Mouse (Mus musculus) left cerebral cortex, adult 18-20 months (tissue): Measurements from ENCODE around the gene Lama5. TPM values are rescaled to one million over a fixed set of nuclear protein-coding genes. Genes with fewer than 3 reads are reported as not detected.

Source experiments
- DNase-seq, 2 experiments: peaks; one replicate each; pipeline ENCODE4 v3.0.0; 2021 to 2022; ENCODE audit warnings: low spot score in 2 of 2, mixed read lengths in 1 of 2
- total RNA-seq, 2 experiments: library from RNA; stranded (reverse); gene quantifications; 2 replicates each; pipeline ENCODE4 v1.2.3; 2021

The Lama5 gene
- total RNA-seq, 2 experiments from 2014 or later, result 8.2 to 11.2 TPM

DNA sequence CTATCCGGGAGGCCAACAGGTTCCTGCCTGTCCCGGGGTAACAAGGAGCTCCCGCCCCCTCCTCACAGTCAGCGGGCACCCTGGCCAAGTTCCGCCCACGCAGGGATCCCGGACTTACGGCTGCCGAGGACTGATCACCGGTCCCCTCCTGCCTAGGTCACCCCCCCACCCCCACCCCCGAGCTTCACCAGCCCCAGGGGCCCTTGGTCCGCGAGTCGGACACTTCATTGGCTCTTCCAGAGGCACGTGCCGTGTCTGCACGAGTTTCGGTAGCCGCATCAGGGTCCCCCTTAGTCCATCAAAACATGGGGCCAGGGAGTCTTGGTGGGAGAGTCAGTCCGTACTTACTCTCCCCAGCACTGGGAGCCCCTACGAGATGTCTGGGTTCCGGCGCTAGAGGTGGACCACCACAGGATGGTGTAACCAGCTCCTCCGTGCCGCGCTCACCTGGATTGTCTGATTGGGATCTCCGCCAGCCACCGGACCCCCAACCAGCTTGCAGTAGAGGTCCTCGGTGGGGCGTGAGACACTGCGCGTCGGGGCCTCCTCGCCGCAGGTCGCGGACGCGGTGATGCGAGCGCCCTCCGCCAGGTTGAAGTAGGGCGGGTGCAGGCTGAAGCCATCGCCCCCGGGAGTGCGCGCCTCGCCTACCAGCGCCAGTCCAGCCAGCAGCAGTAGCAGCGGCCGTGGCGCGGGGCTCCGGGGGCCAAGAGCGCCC lies 456 bp downstream of the Lama5 start:
- no peak for DNase-seq

- DNase-seq, result no peak
Observed at GRCm38 (mm10) chr2:180224647-180225043, 1.0 kb downstream of the Lama5 start.

- DNase-seq, result no peak
Observed at GRCm38 (mm10) chr2:180222250-180222649, 3.4 kb downstream of the Lama5 start.

- no peak for DNase-seq
Observed at GRCm38 (mm10) chr2:180221051-180221450, 4.6 kb downstream of the Lama5 start.

DNA sequence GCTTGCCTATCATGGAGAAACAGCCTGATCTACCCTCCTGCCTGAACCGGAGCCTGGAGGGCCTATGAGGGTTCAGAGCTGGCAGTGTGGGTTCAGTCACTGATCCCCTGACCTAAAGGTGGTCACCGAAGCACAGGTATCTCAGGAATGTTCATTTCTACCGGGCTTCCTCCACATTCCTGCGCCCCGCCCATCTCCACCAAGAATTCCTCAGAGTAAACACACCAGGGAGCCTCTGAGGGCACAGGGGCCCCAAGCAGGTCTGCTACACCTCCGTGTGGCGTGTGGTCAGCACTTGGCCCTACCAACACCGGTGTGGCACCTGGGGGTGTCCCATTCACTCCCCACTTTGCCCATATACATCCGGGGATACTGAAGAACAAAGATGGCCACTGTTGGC lies 5.5 kb downstream of the Lama5 start:
- no peak for DNase-seq

DNA sequence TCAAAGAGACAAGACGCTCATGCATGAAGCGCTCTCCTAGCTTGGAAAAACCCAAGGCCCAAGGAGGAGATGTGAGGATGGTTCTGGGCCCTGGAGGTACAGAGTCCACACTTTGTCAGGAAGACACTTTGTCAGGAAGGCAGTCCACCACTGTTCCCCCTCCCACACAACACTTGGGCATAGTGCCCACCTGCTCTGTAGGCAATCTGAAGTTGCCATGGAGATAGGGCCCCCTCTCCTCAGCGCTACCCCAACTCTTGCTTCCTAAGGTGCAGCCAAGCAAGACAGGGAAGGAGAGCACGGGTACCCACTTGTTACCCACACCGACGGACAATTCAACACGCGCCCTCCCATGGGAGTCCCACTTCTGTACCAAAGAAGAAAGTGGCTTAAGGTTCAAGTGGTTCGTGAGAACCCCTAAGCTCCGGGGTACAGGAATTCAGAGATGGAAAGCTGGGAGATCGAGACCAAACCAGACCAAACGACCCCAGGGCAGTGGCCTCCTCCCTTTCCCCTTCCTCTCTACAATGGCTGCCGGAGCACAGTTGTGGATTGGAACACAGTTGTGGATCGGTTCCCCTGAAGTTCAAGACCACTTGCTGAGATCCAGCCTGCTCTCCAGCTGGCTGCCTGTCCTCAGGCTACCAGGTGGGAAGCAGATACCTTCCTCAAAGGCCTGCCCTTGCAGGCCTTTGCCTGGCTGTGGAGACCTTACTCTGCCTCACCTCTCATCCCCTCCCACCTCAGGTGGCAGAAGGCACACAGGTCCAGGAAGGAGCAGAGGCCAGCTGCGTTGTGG lies 6.3 kb downstream of the Lama5 start:
- DNase-seq, result no peak

DNA sequence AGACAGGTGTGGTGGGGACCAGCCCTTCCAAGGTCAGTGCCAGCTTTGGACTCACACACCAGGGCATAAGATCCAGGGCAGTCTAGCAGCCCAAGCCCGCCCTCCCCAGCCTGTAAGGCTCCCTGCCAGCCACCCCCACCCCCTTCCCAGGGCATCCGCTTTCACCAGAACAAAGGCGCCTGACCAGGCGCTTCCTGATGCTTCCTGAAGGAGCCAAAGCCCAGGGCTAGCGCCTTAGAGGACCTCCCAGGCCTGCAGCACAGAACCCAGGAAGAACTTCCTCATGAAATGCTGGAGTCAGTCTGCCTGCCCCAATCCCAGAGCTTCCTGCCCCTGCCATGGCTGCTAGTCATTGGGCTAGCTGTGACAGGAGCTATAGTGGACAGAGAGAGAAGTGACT lies 7.0 kb downstream of the Lama5 start:
- no peak for DNase-seq

- no peak for DNase-seq
Observed at GRCm38 (mm10) chr2:180218241-180218640, 7.4 kb downstream of the Lama5 start.

- no peak for DNase-seq
Observed at GRCm38 (mm10) chr2:180217587-180217986, 8.1 kb downstream of the Lama5 start.

DNA sequence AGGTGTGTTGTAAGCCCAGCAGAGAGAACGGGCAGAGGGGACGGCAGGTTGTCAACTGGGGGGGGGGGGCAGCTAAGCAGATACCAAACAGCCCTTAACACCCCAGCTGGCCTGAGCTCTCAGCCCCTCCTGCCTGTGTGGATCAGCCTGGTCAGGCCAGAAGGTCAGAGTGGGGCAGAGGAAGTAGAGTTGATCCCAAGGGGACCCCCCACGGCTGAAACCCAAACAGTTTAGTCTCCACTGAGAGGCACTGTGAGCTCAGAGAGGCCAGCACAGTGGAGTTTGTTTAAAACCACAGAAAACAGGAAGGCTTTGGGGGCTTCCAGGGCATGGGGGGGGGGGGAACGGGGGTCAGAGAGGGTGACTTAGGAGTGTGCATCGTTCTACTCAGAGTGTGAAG lies 8.7 kb downstream of the Lama5 start:
- no peak for DNase-seq

GRCm38 (mm10) chr2:180215951-180216350 lies 9.7 kb downstream of the Lama5 start:
- DNase-seq, result no peak

GRCm38 (mm10) chr2:180215011-180215461 lies 10.6 kb downstream of the Lama5 start:
- no peak for DNase-seq

- no peak for DNase-seq
Observed at GRCm38 (mm10) chr2:180214352-180214978, 11.2 kb downstream of the Lama5 start.

GRCm38 (mm10) chr2:180212255-180212654 lies 13.4 kb downstream of the Lama5 start:
- DNase-seq, result no peak

DNA sequence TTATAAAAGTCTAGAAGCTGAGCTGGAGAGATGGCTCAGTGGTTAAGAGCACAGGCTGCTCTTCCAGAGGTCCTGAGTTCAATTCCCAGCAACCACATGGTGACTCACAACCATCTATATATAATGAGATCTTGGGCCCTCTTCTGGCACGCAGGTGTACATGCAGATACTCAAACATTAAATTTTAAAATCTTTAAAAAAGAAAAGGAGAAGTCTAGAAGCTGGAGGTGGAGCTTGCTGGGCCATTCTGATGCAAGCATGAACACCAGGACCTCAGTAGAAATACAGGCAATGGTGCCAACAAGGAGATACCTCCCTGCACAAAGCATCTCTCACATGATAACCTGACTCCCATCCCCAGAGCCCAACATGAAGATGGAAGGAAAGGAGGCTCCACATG lies 16.7 kb downstream of the Lama5 start:
- no peak for DNase-seq

- DNase-seq, result no peak
Observed at GRCm38 (mm10) chr2:180207840-180208239, 17.8 kb downstream of the Lama5 start.

DNA sequence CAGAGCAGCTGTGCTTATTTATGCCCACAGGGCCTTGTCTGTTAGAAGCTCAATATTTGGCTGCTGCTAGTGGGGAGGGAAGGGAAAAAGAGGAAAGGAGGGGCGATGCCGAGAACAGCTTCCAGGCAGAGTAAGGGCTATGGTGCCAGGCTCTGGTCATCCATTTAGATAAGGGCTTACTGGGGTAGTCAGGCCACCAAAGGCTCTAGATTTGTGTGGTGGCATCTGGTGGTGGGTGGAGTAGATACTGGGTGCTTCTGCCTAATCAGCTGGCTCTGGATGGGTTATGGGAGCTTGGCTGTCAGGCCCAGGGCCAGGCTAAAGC lies 19.7 kb downstream of the Lama5 start:
- DNase-seq, result no peak

DNA sequence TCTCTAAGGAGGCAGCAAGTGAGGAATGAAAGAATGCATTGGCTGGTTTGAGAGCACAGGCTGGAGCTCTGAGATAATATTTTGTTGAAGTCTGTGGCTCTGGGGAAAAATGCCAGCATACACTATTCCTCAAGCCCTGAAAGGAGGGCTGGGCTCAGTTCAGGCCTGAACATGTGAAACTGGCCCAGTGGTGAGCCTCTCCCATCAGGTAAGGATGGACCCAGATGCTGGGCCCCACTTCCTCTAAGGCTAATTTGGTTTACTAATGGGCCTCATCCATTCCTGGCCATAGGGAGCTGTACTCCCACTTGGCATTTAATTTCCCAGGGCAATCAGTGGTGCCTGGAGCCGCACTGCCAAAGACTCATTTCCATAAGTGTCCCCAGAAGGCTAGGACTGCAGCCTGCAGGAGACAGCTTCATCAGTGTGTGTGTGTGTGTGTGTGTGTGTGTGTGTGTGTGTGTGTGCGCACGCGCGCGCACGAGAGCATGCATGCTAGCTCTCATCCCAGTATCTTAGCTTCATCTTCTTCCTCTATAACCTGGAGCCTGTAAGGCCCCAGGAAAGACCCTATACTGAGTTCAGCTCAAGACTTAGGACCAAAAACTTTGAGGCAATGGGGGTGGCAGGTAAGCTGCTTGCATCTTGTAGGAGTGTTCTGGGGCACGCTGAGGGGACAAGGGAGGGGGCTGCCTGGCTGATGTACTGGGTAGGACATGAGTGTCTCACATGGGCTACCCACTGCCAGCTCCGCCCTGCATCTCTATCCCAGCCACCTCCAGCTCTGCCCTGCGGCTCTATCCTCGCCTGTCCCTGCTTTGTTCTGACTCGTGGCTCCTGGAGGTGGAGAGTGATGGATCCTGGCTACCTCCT lies 20.3 kb downstream of the Lama5 start:
- no peak for DNase-seq

GRCm38 (mm10) chr2:180204501-180204900 lies 21.2 kb downstream of the Lama5 start:
- no peak for DNase-seq

DNA sequence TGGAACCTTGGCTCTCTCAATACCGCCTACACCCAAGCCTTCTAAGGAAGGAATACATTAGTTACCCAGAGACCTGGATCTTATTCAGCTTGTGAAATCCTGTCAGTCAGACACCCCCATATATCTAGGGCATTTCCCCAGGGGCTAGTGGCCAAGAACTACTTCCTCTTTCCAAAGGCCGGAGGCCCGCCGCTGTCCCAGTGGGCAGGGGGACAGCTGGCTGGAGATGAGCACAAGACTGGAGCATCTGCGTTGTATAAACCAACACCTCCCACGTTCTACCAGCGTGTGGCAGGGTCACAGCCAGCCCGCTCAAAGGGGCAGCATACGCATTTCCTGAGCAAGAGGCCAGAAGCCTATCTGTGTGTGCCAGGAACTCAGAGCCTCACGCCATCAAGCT lies 22.9 kb downstream of the Lama5 start:
- no peak for DNase-seq

- no peak for DNase-seq
Observed at GRCm38 (mm10) chr2:180202263-180202662, 23.4 kb downstream of the Lama5 start.
